Mouse (Mus musculus): Measurements from ENCODE around the gene Napsa.

Napsa gene

GRCm38 (mm10) chr7:44538756-44539624 lies 33.2 kb upstream of the Napsa start:
- DNase-seq (ENCODE audit: low spot score in 2 of 2) = no peak

GRCm38 (mm10) chr7:44542555-44542954 lies 29.6 kb upstream of the Napsa start:
- no peak for DNase-seq (ENCODE audit: low spot score in 2 of 2)

DNA sequence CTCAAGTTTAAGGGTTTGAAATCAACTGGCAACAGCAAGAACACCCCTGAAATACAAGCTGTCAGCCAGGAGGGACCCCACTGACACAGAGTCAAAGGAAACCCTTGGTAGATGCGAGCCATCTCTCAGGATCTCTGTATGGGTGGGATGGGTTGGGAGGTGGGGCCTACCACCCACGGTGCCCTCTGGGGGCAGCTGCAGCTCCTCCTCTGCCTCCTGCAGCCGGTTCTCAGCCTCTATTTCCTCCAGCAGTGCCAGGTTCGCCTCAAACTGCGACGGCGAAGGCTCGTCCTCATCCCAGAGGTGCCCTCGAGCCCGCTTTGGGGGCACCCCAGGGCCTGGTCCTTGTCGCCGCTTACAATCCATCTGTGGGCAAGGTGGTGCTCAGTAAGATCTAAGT lies 29.1 kb upstream of the Napsa start:
- no peak for DNase-seq (ENCODE audit: low spot score in 2 of 2)

DNA sequence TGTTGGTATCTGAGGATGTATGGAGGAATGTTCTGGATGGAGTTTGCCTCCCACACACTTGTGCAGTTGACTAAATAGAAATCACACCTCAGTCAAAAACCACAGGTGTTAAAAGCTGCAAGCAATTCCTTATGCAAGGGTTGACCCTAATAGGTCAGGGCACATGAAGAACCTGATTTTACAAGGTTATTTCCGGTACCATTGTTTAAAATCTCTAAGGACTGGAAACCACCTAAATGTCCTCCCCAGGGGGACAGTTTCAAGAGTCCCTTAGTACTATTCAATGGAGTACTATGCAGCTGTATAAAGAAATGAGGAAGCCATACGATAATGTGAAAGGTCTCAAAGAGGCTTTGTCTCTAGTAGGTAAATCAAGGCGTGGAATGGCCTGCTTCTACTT lies 25.9 kb upstream of the Napsa start:
- DNase-seq (ENCODE audit: low spot score in 2 of 2) = no peak

DNA sequence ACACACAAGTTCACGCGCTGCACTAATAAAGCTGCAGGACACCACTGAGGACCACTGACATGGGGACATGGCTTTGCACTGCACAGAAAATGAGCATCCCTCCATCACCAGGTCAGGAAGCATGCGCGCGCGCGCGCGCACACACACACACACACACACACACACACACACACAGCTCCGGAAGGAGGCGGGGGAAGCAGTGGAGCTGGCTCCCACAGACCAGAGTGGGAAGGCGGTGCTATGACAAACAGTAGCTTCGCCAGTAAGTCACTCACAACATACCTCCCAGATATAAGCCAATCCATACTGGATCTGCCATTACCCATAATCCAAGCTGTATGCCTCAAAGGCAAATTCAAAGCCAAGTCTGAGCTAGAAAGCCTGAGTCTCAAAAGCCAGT lies 25.1 kb upstream of the Napsa start:
- no peak for DNase-seq (ENCODE audit: low spot score in 2 of 2)

GRCm38 (mm10) chr7:44547725-44548124 lies 24.5 kb upstream of the Napsa start:
- no peak for DNase-seq (ENCODE audit: low spot score in 2 of 2)

- DNase-seq (ENCODE audit: low spot score in 2 of 2) = peak; percentile 100
Observed at GRCm38 (mm10) chr7:44548497-44549087, 23.6 kb upstream of the Napsa start, which contains the start of gene Pold1. Pold1 (minus strand) TSS chr7:44548849.

GRCm38 (mm10) chr7:44549621-44550408 lies 22.4 kb upstream of the Napsa start:
- DNase-seq (ENCODE audit: low spot score in 2 of 2) = no peak

GRCm38 (mm10) chr7:44550409-44550678 lies 21.8 kb upstream of the Napsa start:
- no peak for DNase-seq (ENCODE audit: low spot score in 2 of 2)

- no peak for DNase-seq (ENCODE audit: low spot score in 2 of 2)
Observed at GRCm38 (mm10) chr7:44551301-44551700, 20.9 kb upstream of the Napsa start.

- no peak for DNase-seq (ENCODE audit: low spot score in 2 of 2)
Observed at GRCm38 (mm10) chr7:44551731-44552130, 20.4 kb upstream of the Napsa start.

DNA sequence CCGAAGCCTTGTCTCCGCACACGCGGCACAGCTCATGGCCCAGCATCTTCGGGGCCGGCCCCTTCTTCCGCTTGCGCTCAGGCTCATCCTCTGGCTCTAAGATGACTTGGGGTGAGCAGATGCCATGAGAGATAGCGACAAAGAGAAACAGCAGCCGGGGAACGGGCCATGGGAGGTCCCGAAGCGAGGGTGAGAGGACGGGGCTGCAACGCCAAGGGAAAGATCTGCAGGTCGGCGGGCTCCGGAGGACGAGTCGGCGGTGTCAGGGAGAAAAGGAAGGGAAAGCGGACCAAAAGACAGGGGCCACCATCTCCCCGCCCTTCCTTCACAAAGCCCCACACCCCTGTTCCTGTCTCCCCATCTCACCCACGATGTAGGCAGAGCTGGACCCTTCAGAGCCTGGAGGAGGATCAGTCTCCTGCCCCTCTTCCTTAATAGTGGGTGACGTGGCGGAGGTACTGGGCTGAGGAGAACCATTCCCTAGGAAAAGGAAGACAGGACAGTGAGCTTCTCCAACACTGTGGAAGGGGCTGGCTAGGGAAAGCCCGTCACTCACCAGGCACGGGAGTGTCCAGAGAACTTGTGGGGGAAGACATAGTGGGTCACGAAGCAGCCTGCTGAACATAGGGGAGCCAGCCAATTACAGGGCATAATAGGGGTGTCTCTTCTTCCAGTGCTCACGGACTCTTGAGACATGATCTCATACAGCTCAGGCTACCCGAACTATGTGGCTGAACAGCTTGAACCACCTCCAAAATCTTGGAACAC lies 19.9 kb upstream of the Napsa start:
- no peak for DNase-seq (ENCODE audit: low spot score in 2 of 2)

GRCm38 (mm10) chr7:44553196-44553764 lies 18.9 kb upstream of the Napsa start:
- DNase-seq (ENCODE audit: low spot score in 2 of 2) = peak; percentile 76 to 85

GRCm38 (mm10) chr7:44553826-44554225 lies 18.4 kb upstream of the Napsa start, which contains the start of gene Nr1h2:
Nr1h2 (minus strand) TSS chr7:44553951.
- peak; percentile 98 to 99 for DNase-seq (ENCODE audit: low spot score in 2 of 2)

DNA sequence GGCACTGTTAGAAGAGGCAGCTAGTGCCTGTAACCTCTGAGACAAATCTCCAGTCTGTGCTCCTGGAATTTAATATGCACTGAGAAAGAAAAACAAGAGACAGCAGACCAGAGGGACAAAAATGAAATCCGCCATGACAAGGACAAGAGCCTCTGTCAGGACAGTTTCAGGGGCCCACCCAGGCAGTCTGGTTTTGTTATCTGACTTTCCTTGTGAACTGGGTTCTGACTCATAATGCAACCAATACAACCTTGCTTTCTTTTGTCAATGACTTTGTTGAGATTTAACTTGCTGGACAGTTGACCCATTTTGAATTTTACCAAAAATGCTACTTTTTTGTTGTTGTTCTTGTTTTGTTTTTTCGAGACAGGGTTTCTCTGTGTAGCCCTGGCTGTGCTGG lies 14.6 kb upstream of the Napsa start:
- DNase-seq (ENCODE audit: low spot score in 2 of 2) = no peak

DNA sequence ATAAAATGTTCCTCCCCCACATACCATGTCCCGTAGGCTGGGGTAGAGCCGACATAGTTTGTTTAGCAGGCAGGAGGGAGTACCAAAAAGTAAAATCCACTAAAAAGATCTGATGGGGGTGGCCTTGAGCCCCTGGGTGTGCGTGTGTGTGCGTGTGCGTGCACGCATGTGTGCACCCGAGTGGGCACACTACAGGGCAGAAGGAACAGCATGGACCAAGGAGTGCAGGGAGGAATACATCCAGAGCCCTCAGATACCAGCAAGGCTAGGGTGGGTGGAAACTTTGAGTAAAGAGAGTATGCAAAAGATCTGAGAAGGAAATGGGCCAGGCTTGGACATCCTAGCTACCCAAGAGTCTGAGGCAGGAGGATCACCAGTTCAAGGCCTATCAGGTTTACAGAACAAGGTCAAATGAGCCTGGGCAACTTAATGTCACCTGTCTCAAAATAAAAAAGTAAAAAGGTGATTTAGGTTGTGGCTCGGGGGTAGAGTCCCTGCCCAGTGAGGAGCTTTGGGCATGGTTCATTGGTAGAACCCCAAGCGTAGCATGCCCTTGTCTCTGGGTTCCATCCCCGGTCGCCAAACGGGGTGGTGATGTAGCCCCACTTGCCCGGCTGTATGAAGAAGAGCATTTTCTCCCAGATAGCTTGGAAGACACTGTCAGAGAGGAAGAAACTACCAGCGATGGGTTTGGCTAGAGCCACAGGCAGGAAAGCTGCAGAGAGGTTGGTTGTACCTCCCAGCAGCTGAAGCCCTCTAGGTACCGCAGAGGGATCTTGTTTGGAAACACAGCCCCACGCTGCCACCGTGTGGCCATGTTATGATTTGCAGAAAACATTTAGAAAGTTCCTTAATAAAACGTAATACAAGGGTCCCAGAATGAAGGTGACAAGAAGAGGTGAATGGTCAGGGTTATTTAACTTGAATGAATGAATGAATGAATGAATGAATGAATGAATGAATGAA lies 11.5 kb upstream of the Napsa start:
- peak; percentile 77 to 86 for DNase-seq (ENCODE audit: low spot score in 2 of 2)

- no peak for DNase-seq (ENCODE audit: low spot score in 2 of 2)
Observed at GRCm38 (mm10) chr7:44563284-44563683, 8.9 kb upstream of the Napsa start.

DNA sequence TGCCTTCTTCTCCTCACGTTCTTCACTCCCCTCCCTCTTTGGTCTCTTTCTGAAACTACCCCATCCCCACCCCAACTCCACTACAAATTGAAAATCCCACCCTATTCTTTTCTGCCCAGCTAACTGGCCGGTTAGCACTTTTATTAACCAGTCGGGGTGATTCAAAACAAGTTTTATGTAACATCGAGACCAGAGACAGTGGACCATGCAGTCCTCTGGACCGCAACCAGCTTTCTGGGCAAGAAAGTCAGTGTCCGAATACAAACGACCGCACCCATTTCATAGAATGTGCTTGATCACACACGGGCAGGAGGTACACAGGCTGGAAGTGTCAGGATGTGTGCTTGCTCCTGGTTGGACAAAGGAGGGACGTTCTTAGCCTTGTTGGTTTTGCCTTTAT lies 7.7 kb upstream of the Napsa start:
- DNase-seq (ENCODE audit: low spot score in 2 of 2) = no peak

- DNase-seq (ENCODE audit: low spot score in 2 of 2) = no peak
Observed at GRCm38 (mm10) chr7:44565414-44565813, 6.8 kb upstream of the Napsa start.

GRCm38 (mm10) chr7:44568803-44569202 lies 3.4 kb upstream of the Napsa start:
- peak; percentile 57 for DNase-seq (ENCODE audit: low spot score in 2 of 2)
